In genomic region chr1:31932061-31932460, GRCm38 (mm10) we compare ENCODE assay signal across 30 mouse cellular contexts.
"Had no signal": no experiment of that assay in that cellular context is flagged by ENCODE, and none has a peak within 500 bp of the region (broad histone marks: within the 10 kb centered on the region; RNA-seq: fewer than 3 reads in every experiment).

No protein-coding gene starts in this region.

- H3K27ac ChIP-seq: heart, embryonic 13.5 days; heart, embryonic 15.5 days; hindbrain, embryonic 10.5 days; hindbrain, embryonic 12.5 days; hindbrain, embryonic 13.5 days; hindbrain, embryonic 14.5 days; hindbrain, embryonic 15.5 days; hindbrain, postnatal 0 days; intestine, embryonic 15.5 days; kidney, embryonic 15.5 days; kidney, postnatal 0 days; layer of hippocampus, adult 2 months; left cerebral cortex, adult 2 months had no signal

- H3K4me1 ChIP-seq: heart, embryonic 12.5 days; heart, embryonic 13.5 days; heart, embryonic 15.5 days; hindbrain, embryonic 10.5 days; hindbrain, embryonic 12.5 days; hindbrain, embryonic 13.5 days; hindbrain, embryonic 15.5 days; intestine, embryonic 15.5 days; kidney, embryonic 15.5 days had no signal

- DNase-seq: heart, postnatal 10 days; heart, postnatal 14 days; heart, postnatal 36 days; heart, postnatal 4 days; kidney, adult 11 months; kidney, adult 18-20 months; kidney, adult 2 months; kidney, adult 8-10 months; kidney, adult 9 months; kidney, postnatal 10 days; kidney, postnatal 14 days; kidney, postnatal 25 days; kidney, postnatal 36 days; kidney, postnatal 4 days; layer of hippocampus, adult 9-11 months; layer of hippocampus, postnatal 36 days had no signal

- H3K36me3 ChIP-seq: heart, embryonic 12.5 days; heart, embryonic 13.5 days; heart, embryonic 15.5 days; hindbrain, embryonic 10.5 days; hindbrain, embryonic 12.5 days; hindbrain, embryonic 13.5 days; hindbrain, embryonic 15.5 days; intestine, embryonic 15.5 days; kidney, embryonic 15.5 days had no signal

- H3K27me3 ChIP-seq: heart, embryonic 12.5 days; heart, embryonic 13.5 days; heart, embryonic 15.5 days; hindbrain, embryonic 12.5 days; hindbrain, embryonic 13.5 days; hindbrain, embryonic 15.5 days; intestine, embryonic 15.5 days; kidney, embryonic 15.5 days had no signal

- H3K4me3 ChIP-seq: heart, embryonic 12.5 days; heart, embryonic 13.5 days; heart, embryonic 15.5 days; hindbrain, embryonic 10.5 days; hindbrain, embryonic 12.5 days; hindbrain, embryonic 13.5 days; hindbrain, embryonic 15.5 days; intestine, embryonic 15.5 days; kidney, embryonic 15.5 days; layer of hippocampus, adult 2 months; left cerebral cortex, adult 2 months had no signal

- H3K9me3 ChIP-seq: heart, embryonic 15.5 days; hindbrain, embryonic 13.5 days; hindbrain, embryonic 15.5 days; intestine, embryonic 15.5 days; kidney, embryonic 15.5 days had no signal

- H3K9ac ChIP-seq: heart, embryonic 12.5 days; heart, embryonic 13.5 days; heart, embryonic 15.5 days; hindbrain, embryonic 12.5 days; hindbrain, embryonic 13.5 days; hindbrain, embryonic 14.5 days; hindbrain, embryonic 15.5 days; intestine, embryonic 15.5 days; kidney, embryonic 15.5 days had no signal
